Mouse (Mus musculus) kidney, adult 2 months (tissue): ENCODE results near the gene Slc4a1. TPM values are rescaled to one million over a fixed set of nuclear protein-coding genes. Genes with fewer than 3 reads are reported as not detected.
"Not testable (repeated sequence)": the region's sequence is repeated elsewhere in the genome, so short reads cannot be mapped to it uniquely, and the experiment has no call there.

Experiments
- DNase-seq: peaks from one replicate; pipeline ENCODE4 v3.0.0; 2021
- H3K27ac ChIP-seq: fragments of 200-500 bp; 2 replicates; pipeline ENCODE4 v1.5.1; 2012; ENCODE audit warnings: low read depth, low read length, control low read depth, inconsistent platforms; ENCODE audit not compliant: insufficient read depth
- H3K27me3 ChIP-seq: fragments of 200-500 bp; replicated peaks from 2 replicates; pipeline ENCODE4 v1.6.1; 2012; ENCODE audit warnings: mild to moderate bottlenecking, moderate library complexity, low read length, inconsistent platforms; ENCODE audit not compliant: control insufficient read depth, insufficient read depth
- H3K36me3 ChIP-seq: fragments of 200-500 bp; 2 replicates; pipeline ENCODE4 v1.6.1; 2012; ENCODE audit warnings: mild to moderate bottlenecking, moderate library complexity, low read length, inconsistent platforms; ENCODE audit not compliant: control insufficient read depth, insufficient read depth
- H3K4me1 ChIP-seq: fragments of 200-500 bp; 2 replicates; pipeline ENCODE4 v1.6.1; 2011; ENCODE audit warnings: low read length; ENCODE audit not compliant: control insufficient read depth, insufficient read depth
- H3K4me3 ChIP-seq: fragments of 200-500 bp; 2 replicates; pipeline ENCODE4 v1.5.1; 2011; ENCODE audit warnings: mild to moderate bottlenecking, low read depth, low read length, control low read depth; ENCODE audit not compliant: insufficient read depth
- CTCF ChIP-seq: fragments of 200-500 bp; conservative IDR thresholded peaks from 2 replicates; pipeline ENCODE4 v1.5.1; 2011; ENCODE audit warnings: low read depth, mild to moderate bottlenecking, control low read depth, low read length, moderate library complexity, mixed read lengths; ENCODE audit not compliant: insufficient read depth, insufficient read length
- POLR2A ChIP-seq: fragments of 200-500 bp; IDR thresholded peaks from one replicate; pipeline ENCODE4 v1.6.1; 2011; ENCODE audit warnings: low read depth, low read length, control low read depth
- whole genome bisulfite sequencing: fragments of 180-500 bp; shearing (Covaris S2); methylation state at CpG from one replicate; pipeline ENCODE4 v1.1.7; 2018; 5-methylcytosine and 5-hydroxymethylcytosine counted together
- polyA plus RNA-seq: library from polyadenylated mRNA; depleted of rRNA; stranded (reverse); fragments of >200 nt; gene quantifications from 2 replicates; pipeline ENCODE4 v1.2.3, GENCODE M21; 2012; rRNA removed

Slc4a1 gene
- 79.5 and 90.6 TPM in 2 replicates for polyA plus RNA-seq

DNA sequence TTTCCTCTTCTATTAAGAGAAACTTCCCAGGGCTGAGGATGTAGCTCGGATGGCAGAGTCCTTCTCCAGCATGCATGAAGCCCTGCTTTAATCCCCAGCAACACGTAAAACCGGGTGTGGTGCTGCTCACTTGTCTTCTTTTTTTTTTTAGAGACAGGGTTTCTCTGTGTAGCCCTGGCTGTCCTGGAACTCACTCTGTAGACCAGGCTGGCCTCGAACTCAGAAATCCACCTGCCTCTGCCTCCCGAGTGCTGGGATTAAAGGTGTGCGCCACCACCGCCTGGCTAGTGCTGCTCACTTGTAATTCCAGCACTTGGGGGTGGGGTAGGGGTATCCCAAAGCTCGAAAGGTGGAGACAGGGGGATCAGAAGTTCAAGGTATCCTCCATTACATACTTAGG, at the start of gene Slc4a1:
Gene Slc4a1, minus strand, starts transcription at position 101 of the 400 bp plus-strand sequence.
- H3K4me3 ChIP-seq, result not testable (repeated sequence)
- 92% methylated on average over 8 of the region's 8 CpGs for WGBS

DNA sequence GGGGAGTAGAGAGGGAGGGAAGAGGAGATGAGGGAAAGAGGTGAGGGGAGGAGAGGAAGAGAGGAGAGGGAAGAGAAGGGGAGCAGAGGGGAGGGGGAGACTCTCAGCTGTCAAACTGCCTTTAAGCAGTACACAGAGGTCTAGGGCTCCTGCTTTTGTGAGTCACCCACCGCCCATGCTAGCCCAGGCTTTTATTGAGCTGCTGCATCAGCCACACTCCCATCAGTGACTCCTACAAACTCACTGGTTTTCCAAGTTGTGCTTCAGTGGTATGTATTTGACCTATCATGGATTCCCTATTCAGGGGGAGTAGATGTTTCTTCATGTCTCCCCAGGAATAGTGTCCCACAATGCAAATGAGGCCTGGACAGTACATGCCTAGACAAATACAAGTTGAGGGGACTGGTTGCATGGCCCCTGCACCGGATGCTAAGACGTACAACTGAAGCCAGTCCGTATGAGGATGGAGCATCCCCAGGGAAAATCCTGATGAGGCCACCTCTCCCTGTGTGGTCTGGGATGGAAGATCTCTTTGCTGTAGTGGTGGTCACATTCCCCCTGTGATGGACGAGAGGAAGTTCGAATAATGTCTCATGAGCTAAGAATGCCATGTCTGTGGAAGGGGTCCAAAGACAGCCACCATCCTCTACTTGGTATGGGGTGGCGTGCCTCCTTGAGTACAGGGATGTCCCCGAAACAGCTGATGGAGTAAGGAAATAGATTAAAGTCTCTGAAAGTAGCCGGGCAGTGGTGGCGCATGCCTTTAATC, 49.2 kb upstream of the Slc4a1 start:
- no peak for DNase-seq
- no peak overlapping the region for H3K4me3 ChIP-seq
- H3K4me1 ChIP-seq, result no peaks in the 10 kb centered on the region; the same call in 1 of the 2 replicates
- no peaks in the 10 kb centered on the region for H3K27me3 ChIP-seq
- no peaks in the 10 kb centered on the region for H3K36me3 ChIP-seq
- TF ChIP-seq POLR2A, result no peak
- no peak for TF ChIP-seq CTCF
- no peak overlapping the region for H3K27ac ChIP-seq
- 72% methylated on average over 10 of the region's 10 CpGs for WGBS

More for the DNA sequence above, at the start of gene Slc4a1:
- H3K36me3 ChIP-seq, DNase-seq, H3K27me3 ChIP-seq, H3K27ac ChIP-seq: not testable (repeated sequence)
- peaks cover 12% of the 10 kb centered on the region; the same call in 1 of the 2 replicates for H3K4me1 ChIP-seq

DNA sequence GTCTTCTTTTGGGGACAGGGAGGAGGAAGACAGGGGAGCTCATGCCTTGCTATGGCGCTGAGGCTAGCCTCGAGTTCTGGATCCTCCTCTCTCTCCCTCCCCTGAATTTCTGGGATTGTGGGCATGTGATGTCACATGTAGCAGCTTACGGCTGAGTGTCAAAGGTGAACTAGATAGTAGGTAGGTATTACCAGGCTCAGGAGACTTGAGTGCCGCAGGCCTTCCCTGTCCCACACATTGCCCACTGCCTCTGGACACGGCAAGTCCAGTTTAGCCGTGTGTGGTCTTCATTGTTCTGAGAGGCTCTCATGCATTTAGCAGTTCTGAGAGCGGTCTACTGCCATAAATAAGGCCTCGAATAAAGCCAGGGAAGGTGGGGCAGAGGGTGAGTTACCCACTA, 47.1 kb upstream of the Slc4a1 start:
- WGBS, result 79% methylated on average over 8 of the region's 8 CpGs
- Histone ChIP-seq H3K4me1 (no peaks in the 10 kb centered on the region; the same call in none of the 2 replicates), H3K27ac (no peak overlapping the region), H3K27me3 (no peaks in the 10 kb centered on the region), H3K36me3 (no peaks in the 10 kb centered on the region), H3K4me3 (no peak overlapping the region)
- TF ChIP-seq CTCF (no peak), POLR2A (no peak)
- no peak for DNase-seq

- Histone ChIP-seq H3K4me1 (no peaks in the 10 kb centered on the region; the same call in none of the 2 replicates), H3K4me3 (no peak overlapping the region), H3K36me3 (no peaks in the 10 kb centered on the region), H3K27ac (no peak overlapping the region), H3K27me3 (no peaks in the 10 kb centered on the region)
- TF ChIP-seq POLR2A (no peak), CTCF (peak; percentile 99; the same call in 1 of the 2 replicates)
- DNase-seq, result peak; percentile 97
- 4% methylated on average over 11 of the region's 11 CpGs for WGBS
Observed at GRCm38 (mm10) chr11:102411704-102412103, 45.7 kb upstream of the Slc4a1 start.

GRCm38 (mm10) chr11:102411061-102411460, 45.1 kb upstream of the Slc4a1 start:
- Histone ChIP-seq H3K4me3 (no peak overlapping the region), H3K27me3 (no peaks in the 10 kb centered on the region), H3K27ac (no peak overlapping the region), H3K4me1 (no peaks in the 10 kb centered on the region; the same call in none of the 2 replicates), H3K36me3 (no peaks in the 10 kb centered on the region)
- WGBS, result 72% methylated on average over 3 of the region's 3 CpGs
- TF ChIP-seq CTCF (no peak), POLR2A (no peak)
- DNase-seq, result no peak

DNA sequence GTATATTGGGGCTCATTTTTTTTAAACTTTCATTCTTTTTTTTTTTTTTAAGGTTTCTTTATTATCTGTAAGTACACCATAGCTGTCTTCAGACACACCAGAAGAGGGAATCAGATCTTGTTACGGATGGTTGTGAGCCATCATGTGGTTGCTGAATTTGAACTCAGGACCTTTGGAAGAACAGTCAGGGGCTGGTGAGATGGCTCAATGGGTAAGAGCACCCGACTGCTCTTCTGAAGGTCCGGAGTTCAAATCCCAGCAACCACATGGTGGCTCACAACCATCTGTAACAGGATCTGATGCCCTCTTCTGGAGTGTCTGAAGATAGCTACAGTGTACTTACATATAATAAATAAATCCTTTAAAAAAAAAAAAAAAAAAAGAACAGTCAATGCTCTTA, 44.3 kb upstream of the Slc4a1 start:
- not testable (repeated sequence) for H3K27me3 ChIP-seq, H3K4me1 ChIP-seq, DNase-seq, H3K4me3 ChIP-seq, H3K36me3 ChIP-seq, H3K27ac ChIP-seq
- WGBS, result 78% methylated on average over 3 of the region's 3 CpGs

GRCm38 (mm10) chr11:102409795-102410330, 43.9 kb upstream of the Slc4a1 start:
- peaks cover 7% of the 10 kb centered on the region for H3K4me1 ChIP-seq
- H3K36me3 ChIP-seq, result no peaks in the 10 kb centered on the region
- DNase-seq, result peak; percentile 70
- no peaks in the 10 kb centered on the region for H3K27me3 ChIP-seq
- 61% methylated on average over 3 of the region's 3 CpGs for WGBS
- peak overlapping the region; percentile 80 for H3K27ac ChIP-seq
- no peak overlapping the region for H3K4me3 ChIP-seq
- TF ChIP-seq POLR2A, result no peak
